Mouse (Mus musculus) hindbrain, embryonic 16.5 days (tissue): ENCODE measurements around the gene Erfe. TPM values are rescaled to one million over a fixed set of nuclear protein-coding genes. Genes with fewer than 3 reads are reported as not detected.

Experiments used
- ATAC-seq: fragments of 200-750 bp; cut with Nextera tagmentation; 2 replicates; pipeline ENCODE4 v1.8.0; 2017; ENCODE audit warnings: moderate TSS enrichment, moderate library complexity
- H3K27ac ChIP-seq: fragments of 300-500 bp; sonication (generic); 2 replicates; pipeline ENCODE4 v1.5.1; 2014; ENCODE audit warnings: low read depth, mild to moderate bottlenecking, control low read depth, low read length, moderate library complexity
- H3K27me3 ChIP-seq: fragments of 300-500 bp; sonication (generic); replicated peaks from 2 replicates; pipeline ENCODE4 v1.6.1; 2014; ENCODE audit warnings: low read length; ENCODE audit not compliant: control insufficient read depth, insufficient read depth
- H3K36me3 ChIP-seq: fragments of 300-500 bp; sonication (generic); 2 replicates; pipeline ENCODE4 v1.6.1; 2014; ENCODE audit warnings: mild to moderate bottlenecking, low read length, moderate library complexity, mixed read lengths; ENCODE audit not compliant: control insufficient read depth, insufficient read depth
- H3K4me1 ChIP-seq: fragments of 300-500 bp; sonication (generic); 2 replicates; pipeline ENCODE4 v1.6.1; 2014; ENCODE audit warnings: low read depth, low read length; ENCODE audit not compliant: control insufficient read depth, insufficient read depth
- H3K4me2 ChIP-seq: fragments of 300-500 bp; sonication (generic); 2 replicates; pipeline ENCODE4 v1.6.1; 2014; ENCODE audit warnings: mild to moderate bottlenecking, low read length, control low read depth, moderate library complexity
- H3K4me3 ChIP-seq: fragments of 300-500 bp; sonication (generic); 2 replicates; pipeline ENCODE4 v1.5.1; 2014; ENCODE audit warnings: mild to moderate bottlenecking, low read length, control low read depth, moderate library complexity
- H3K9ac ChIP-seq: fragments of 300-500 bp; sonication (generic); 2 replicates; pipeline ENCODE4 v1.6.1; 2014; ENCODE audit warnings: low read depth, mild to moderate bottlenecking, control low read depth, low read length, moderate library complexity
- H3K9me3 ChIP-seq: fragments of 300-500 bp; sonication (generic); 2 replicates; pipeline ENCODE4 v1.6.1; 2014; ENCODE audit warnings: mild to moderate bottlenecking, low read length, moderate library complexity; ENCODE audit not compliant: control insufficient read depth
- WGBS: fragments of 180-500 bp; shearing (Covaris S2); extraction: QIAGEN DNeasy Blood & Tissue Kit; methylation state at CpG from one replicate; pipeline ENCODE4 v1.1.7; 2014; 5-methylcytosine and 5-hydroxymethylcytosine counted together
- polyA plus RNA-seq: library from polyadenylated mRNA; unstranded; fragments of >200 nt; fragmentation: Nextera tagmentation; extraction: Ambion mirVana; gene quantifications from 2 replicates; pipeline ENCODE4 v1.2.1, GENCODE M21; 2015

The Erfe gene
- polyA plus RNA-seq: 0.21 and 0.31 TPM in 2 replicates

DNA sequence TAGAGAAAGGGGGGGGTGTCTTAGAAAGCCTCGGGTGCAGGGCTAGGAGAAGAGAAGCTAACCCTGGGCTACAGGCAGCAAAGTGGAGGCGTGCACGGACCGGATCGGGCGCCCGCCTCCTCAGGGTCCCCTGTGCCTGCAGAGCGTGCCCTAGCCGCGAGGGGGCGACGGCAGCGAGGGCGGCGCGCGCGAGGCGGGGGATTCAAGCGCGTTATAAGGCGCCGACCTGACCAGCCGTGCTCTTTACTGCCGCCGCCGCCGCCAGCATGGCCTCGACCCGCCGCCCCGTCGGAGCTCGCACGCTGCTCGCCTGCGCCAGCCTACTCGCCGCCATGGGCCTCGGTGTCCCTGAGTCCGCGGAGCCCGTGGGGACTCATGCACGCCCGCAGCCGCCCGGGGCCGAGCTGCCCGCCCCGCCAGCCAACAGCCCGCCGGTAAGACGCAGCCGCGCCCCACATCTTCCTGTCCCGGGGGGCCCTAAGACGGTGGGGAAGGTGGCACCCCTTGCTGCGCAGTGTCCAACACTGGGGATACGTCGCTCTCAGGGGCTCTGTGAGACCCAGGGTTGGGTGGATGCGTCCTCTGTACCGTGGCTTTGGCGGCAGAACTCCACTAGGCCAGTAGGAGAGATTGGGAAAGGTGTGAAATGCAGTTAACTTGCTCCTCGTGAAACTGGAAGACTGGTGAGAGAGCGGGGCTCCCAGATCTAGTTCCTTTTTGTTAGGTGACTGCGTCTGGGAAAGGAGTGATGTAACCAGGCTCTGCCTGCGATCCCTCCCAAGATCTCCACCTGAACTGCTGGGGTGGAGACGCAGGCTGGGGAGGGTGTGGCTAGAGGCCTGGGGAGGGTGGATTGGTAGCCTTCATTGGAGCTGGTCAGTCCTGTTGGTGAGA, at the start of gene Erfe:
Gene Erfe (plus strand): TSS at position 216 of the 894 bp plus-strand sequence.
- peak within 1 kb of the TSS; percentile 55 for H3K9ac ChIP-seq

GRCm38 (mm10) chr1:91317656-91318055, 48.6 kb upstream of the Erfe start:
- H3K9ac ChIP-seq: no peak overlapping the region
- H3K4me2 ChIP-seq: no peak overlapping the region
- ATAC-seq: no peak
- 89% methylated on average over 6 of the region's 6 CpGs for WGBS
- H3K27ac ChIP-seq: no peak overlapping the region
- H3K9me3 ChIP-seq: no peaks in the 10 kb centered on the region
- H3K4me1 ChIP-seq: no peaks in the 10 kb centered on the region
- no peaks in the 10 kb centered on the region for H3K27me3 ChIP-seq
- H3K36me3 ChIP-seq: no peaks in the 10 kb centered on the region
- no peak overlapping the region for H3K4me3 ChIP-seq

More for the DNA sequence above, at the start of gene Erfe:
- peak within 1 kb of the TSS; percentile 39 for H3K4me3 ChIP-seq
- peak within 1 kb of the TSS; percentile 67 for H3K4me2 ChIP-seq
- no peak within 1 kb of the TSS for H3K27ac ChIP-seq
- H3K9me3 ChIP-seq: no peaks in the 10 kb centered on the region
- 2% methylated on average over 60 of the region's 68 CpGs for WGBS
- peaks cover under 1% of the 10 kb centered on the region; the same call in 1 of the 2 replicates for H3K36me3 ChIP-seq
- peak; percentile 50 for ATAC-seq
- H3K4me1 ChIP-seq: peaks cover 7% of the 10 kb centered on the region
- H3K27me3 ChIP-seq: peaks cover 7% of the 10 kb centered on the region

DNA sequence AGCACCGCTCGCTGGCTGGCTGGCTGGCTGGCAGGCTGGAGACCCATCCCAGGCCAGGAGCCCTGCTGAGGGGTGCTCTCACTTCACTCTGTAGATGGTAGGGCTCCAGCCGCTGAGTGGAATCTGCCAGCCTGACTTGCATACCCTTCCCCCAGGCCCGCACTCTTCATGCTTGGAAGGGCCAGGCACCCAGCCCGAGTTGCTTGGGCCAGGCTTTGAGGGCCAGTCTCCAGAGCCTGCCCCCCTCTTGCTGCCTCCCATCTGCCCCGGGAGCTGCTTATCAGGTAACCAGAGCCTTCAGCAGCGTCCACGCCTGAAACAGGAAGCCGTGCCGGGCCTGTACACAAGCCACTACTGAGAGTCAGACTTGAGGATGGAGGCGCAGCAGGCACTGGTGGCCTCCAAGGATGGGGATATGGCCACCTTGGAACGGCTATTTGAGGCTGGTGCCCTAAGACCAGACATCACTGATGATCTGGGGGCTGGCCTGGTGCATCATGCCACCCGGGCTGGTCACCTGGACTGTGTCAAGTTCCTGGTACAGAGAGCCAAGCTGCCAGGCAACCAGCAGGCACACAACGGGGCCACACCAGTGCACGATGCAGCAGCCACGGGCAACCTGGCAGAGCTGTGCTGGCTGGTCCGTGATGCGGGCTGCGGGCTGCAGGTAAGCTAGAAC, 44.3 kb upstream of the Erfe start, which contains the start of gene Espnl:
Gene Espnl (plus strand): TSS at position 316 of the 679 bp plus-strand sequence.
- H3K9ac ChIP-seq: no peak within 1 kb of the TSS
- H3K36me3 ChIP-seq: no peaks in the 10 kb centered on the region
- no peaks in the 10 kb centered on the region for H3K4me1 ChIP-seq
- no peaks in the 10 kb centered on the region for H3K27me3 ChIP-seq
- no peaks in the 10 kb centered on the region for H3K9me3 ChIP-seq
- H3K4me2 ChIP-seq: no peak within 1 kb of the TSS
- no peak within 1 kb of the TSS for H3K4me3 ChIP-seq
- WGBS: 80% methylated on average over 19 of the region's 19 CpGs
- no peak within 1 kb of the TSS for H3K27ac ChIP-seq
- no peak for ATAC-seq

- no peak overlapping the region for H3K4me2 ChIP-seq
- H3K9me3 ChIP-seq: no peaks in the 10 kb centered on the region
- no peak overlapping the region for H3K9ac ChIP-seq
- WGBS: 69% methylated on average over 2 of the region's 2 CpGs
- H3K27me3 ChIP-seq: no peaks in the 10 kb centered on the region
- no peaks in the 10 kb centered on the region for H3K36me3 ChIP-seq
- no peaks in the 10 kb centered on the region for H3K4me1 ChIP-seq
- no peak for ATAC-seq
- no peak overlapping the region for H3K4me3 ChIP-seq
- H3K27ac ChIP-seq: no peak overlapping the region
These were observed 41.6 kb upstream of the Erfe start for GRCm38 (mm10) chr1:91324646-91325045.

DNA sequence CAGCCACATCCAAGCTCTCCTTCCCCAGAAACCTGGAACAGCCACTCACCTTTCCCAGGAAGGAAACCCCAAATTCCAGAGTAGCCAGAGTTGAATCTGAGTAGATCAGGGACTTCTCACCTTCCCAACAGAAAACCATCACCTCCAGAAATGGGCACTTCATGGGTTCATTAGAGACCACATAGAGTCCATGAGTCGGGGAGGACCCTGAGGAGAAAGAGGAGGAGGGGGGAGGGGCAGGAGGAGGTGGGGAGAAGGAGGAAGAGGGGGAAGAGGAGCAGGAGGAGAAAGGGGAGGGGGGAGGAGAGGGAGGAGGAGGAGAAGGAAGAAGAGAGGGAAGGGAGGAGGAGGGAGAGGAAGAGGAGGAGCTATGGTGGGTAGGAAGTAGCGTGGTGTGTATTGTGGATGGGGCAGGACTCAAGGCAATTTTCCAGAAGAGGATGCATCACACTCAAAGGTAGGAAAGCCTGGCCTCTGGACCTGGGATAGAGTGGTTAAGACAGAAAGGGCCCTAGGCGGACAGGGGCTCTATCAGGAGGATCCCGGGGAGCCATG, 40.7 kb upstream of the Erfe start:
- Histone ChIP-seq H3K27ac (no peak overlapping the region), H3K4me1 (no peaks in the 10 kb centered on the region), H3K9me3 (no peaks in the 10 kb centered on the region), H3K4me2 (no peak overlapping the region), H3K9ac (no peak overlapping the region), H3K27me3 (no peaks in the 10 kb centered on the region), H3K4me3 (no peak overlapping the region), H3K36me3 (no peaks in the 10 kb centered on the region)
- WGBS: 86% methylated on average over 4 of the region's 4 CpGs
- no peak for ATAC-seq

- Histone ChIP-seq H3K4me1 (no peaks in the 10 kb centered on the region), H3K4me2 (no peak overlapping the region)
These were observed 34.1 kb upstream of the Erfe start for GRCm38 (mm10) chr1:91332102-91332501.

GRCm38 (mm10) chr1:91333582-91333981, 32.6 kb upstream of the Erfe start:
- H3K27me3 ChIP-seq: no peaks in the 10 kb centered on the region
- H3K9me3 ChIP-seq: no peaks in the 10 kb centered on the region
- ATAC-seq: no peak
- H3K4me3 ChIP-seq: no peak overlapping the region
- H3K9ac ChIP-seq: no peak overlapping the region
- no peak overlapping the region for H3K27ac ChIP-seq
- H3K4me1 ChIP-seq: no peaks in the 10 kb centered on the region
- H3K4me2 ChIP-seq: no peak overlapping the region
- no peaks in the 10 kb centered on the region for H3K36me3 ChIP-seq

More at GRCm38 (mm10) chr1:91332102-91332501, 34.1 kb upstream of the Erfe start:
- Histone ChIP-seq H3K9ac (no peak overlapping the region), H3K27me3 (no peaks in the 10 kb centered on the region), H3K27ac (no peak overlapping the region), H3K4me3 (no peak overlapping the region), H3K36me3 (no peaks in the 10 kb centered on the region), H3K9me3 (no peaks in the 10 kb centered on the region)
- ATAC-seq: no peak
- 43% methylated on average over 4 of the region's 4 CpGs for WGBS

- WGBS: 90% methylated on average over 7 of the region's 7 CpGs
- H3K27me3 ChIP-seq: no peaks in the 10 kb centered on the region
These were observed 28.9 kb upstream of the Erfe start for GRCm38 (mm10) chr1:91337355-91337754.

GRCm38 (mm10) chr1:91344001-91344400, 22.2 kb upstream of the Erfe start:
- Histone ChIP-seq H3K36me3 (no peaks in the 10 kb centered on the region), H3K27ac (no peak overlapping the region), H3K4me3 (no peak overlapping the region), H3K27me3 (peaks cover 33% of the 10 kb centered on the region), H3K4me1 (peaks cover 12% of the 10 kb centered on the region), H3K4me2 (no peak overlapping the region), H3K9me3 (no peaks in the 10 kb centered on the region), H3K9ac (no peak overlapping the region)
- ATAC-seq: no peak
- WGBS: 73% methylated on average over 3 of the region's 3 CpGs

More at GRCm38 (mm10) chr1:91337355-91337754, 28.9 kb upstream of the Erfe start:
- Histone ChIP-seq H3K27ac (no peak overlapping the region), H3K36me3 (no peaks in the 10 kb centered on the region), H3K4me3 (no peak overlapping the region), H3K4me2 (no peak overlapping the region), H3K9ac (no peak overlapping the region), H3K9me3 (no peaks in the 10 kb centered on the region), H3K4me1 (no peaks in the 10 kb centered on the region)
- no peak for ATAC-seq
